ENCODE assay signal across 16 mouse cellular contexts in genomic region chr13:104635965-104636462, GRCm38 (mm10).
DNase-seq lines count a peak whose midpoint lies in the region; ATAC-seq and TF ChIP-seq lines count a peak whose summit lies in the region.
"Had no signal": no experiment of that assay in that cellular context is flagged by ENCODE, and none has a peak within 500 bp of the region (broad histone marks: within the 10 kb centered on the region; RNA-seq: fewer than 3 reads in every experiment).

No protein-coding gene starts in this region.

- H3K27me3 ChIP-seq in heart, embryonic 14.5 days (ENCODE audit: control insufficient read depth, insufficient read depth, low read length) = no peaks in the 10 kb centered on the region
- no peaks in the 10 kb centered on the region for H3K27me3 ChIP-seq in intestine, postnatal 0 days (replicated peaks; ENCODE audit: control insufficient read depth, insufficient read depth, low read length)
- H3K27me3 ChIP-seq in limb, embryonic 10.5 days (ENCODE audit: low read depth, poor library complexity, severe bottlenecking) = no peaks in the 10 kb centered on the region
- H3K27me3 ChIP-seq: embryonic facial prominence, embryonic 12.5 days; forebrain, embryonic 12.5 days; limb, embryonic 12.5 days had no signal

- no peak for TF ChIP-seq CTCF in intestine, postnatal 0 days (IDR thresholded peaks at IDR 0.05; ENCODE audit: low read depth)

- H3K27ac ChIP-seq in heart, embryonic 14.5 days (replicated peaks in 1 of 2; ENCODE audit: control insufficient read depth in 1 of 2, insufficient read depth in 1 of 2, low read depth in 2 of 2, low read length in 2 of 2) = peak overlapping the region; percentile 73 to 80
- H3K27ac ChIP-seq in intestine, postnatal 0 days (ENCODE audit: low read depth, low read length) = no peak overlapping the region
- 0 out of 2 replicates have a peak overlapping the region, but pooled peaks have one; percentile 40 for H3K27ac ChIP-seq in limb, embryonic 10.5 days
- H3K27ac ChIP-seq: embryonic facial prominence, embryonic 12.5 days; forebrain, embryonic 12.5 days; hindbrain, embryonic 14.5 days; limb, embryonic 12.5 days had no signal

- DNase-seq in heart, adult 8-10 months (ENCODE audit: low spot score) = no peak
- DNase-seq in limb, embryonic 10.5 days (ENCODE audit: low spot score) = no peak
- DNase-seq in right cerebral cortex, postnatal 14 days = no peak
- DNase-seq: cerebellum, postnatal 10 days; gastrocnemius, postnatal 25 days; layer of hippocampus, adult 9-11 months; thymus, postnatal 14 days had no signal

- peak overlapping the region; percentile 18 for H3K4me2 ChIP-seq in heart, embryonic 14.5 days (ENCODE audit: low read length)
- no peak overlapping the region for H3K4me2 ChIP-seq in intestine, postnatal 0 days (replicated peaks; ENCODE audit: low read depth)
- H3K4me2 ChIP-seq: embryonic facial prominence, embryonic 12.5 days; forebrain, embryonic 12.5 days; hindbrain, embryonic 14.5 days; limb, embryonic 12.5 days; midbrain, embryonic 11.5 days had no signal

- H3K4me3 ChIP-seq in heart, embryonic 14.5 days (ENCODE audit: control insufficient read depth in 1 of 2, insufficient read depth in 1 of 2, low read depth in 1 of 2, low read length in 2 of 2) = no peak overlapping the region
- no peak overlapping the region for H3K4me3 ChIP-seq in intestine, postnatal 0 days (ENCODE audit: low read depth, low read length)
- no peak overlapping the region for H3K4me3 ChIP-seq in limb, embryonic 10.5 days
- H3K4me3 ChIP-seq: embryonic facial prominence, embryonic 12.5 days; forebrain, embryonic 12.5 days; limb, embryonic 12.5 days had no signal

- 17% methylated on average over 6 of the region's 6 CpGs for whole genome bisulfite sequencing in heart, embryonic 14.5 days
- WGBS in intestine, postnatal 0 days = 51% methylated on average over 6 of the region's 6 CpGs
- 69% methylated on average over 6 of the region's 6 CpGs for WGBS in limb, embryonic 10.5 days

- H3K9me3 ChIP-seq in heart, embryonic 14.5 days (ENCODE audit: control insufficient read depth, low read length) = no peaks in the 10 kb centered on the region
- H3K9me3 ChIP-seq in intestine, postnatal 0 days (ENCODE audit: control insufficient read depth) = no peaks in the 10 kb centered on the region
- no peaks in the 10 kb centered on the region for H3K9me3 ChIP-seq in limb, embryonic 10.5 days (replicated peaks)
- H3K9me3 ChIP-seq: embryonic facial prominence, embryonic 12.5 days; forebrain, embryonic 12.5 days; limb, embryonic 12.5 days had no signal

- H3K4me1 ChIP-seq in heart, embryonic 14.5 days (ENCODE audit: control insufficient read depth in 2 of 2, insufficient read depth in 2 of 2, low read length in 2 of 2) = peaks cover 16 to 51% of the 10 kb centered on the region in 2 experiments
- peaks cover 5% of the 10 kb centered on the region; the same call in 1 of the 2 replicates for H3K4me1 ChIP-seq in intestine, postnatal 0 days (replicated peaks; ENCODE audit: control insufficient read depth, insufficient read depth, low read length)
- H3K4me1 ChIP-seq in limb, embryonic 10.5 days = peaks cover 63% of the 10 kb centered on the region

- 0 out of 2 replicates have a peak, but pooled peaks cover 4% of the 10 kb centered on the region for H3K36me3 ChIP-seq in heart, embryonic 14.5 days (ENCODE audit: control insufficient read depth, insufficient read depth, low read length)
- no peaks in the 10 kb centered on the region for H3K36me3 ChIP-seq in intestine, postnatal 0 days (ENCODE audit: control insufficient read depth, insufficient read depth)
- H3K36me3 ChIP-seq in limb, embryonic 10.5 days = peaks cover 2% of the 10 kb centered on the region; the same call in 1 of the 2 replicates
- H3K36me3 ChIP-seq: forebrain, embryonic 12.5 days; limb, embryonic 12.5 days had no signal

- no peak overlapping the region for H3K9ac ChIP-seq in heart, embryonic 14.5 days (ENCODE audit: low read length)
- no peak overlapping the region for H3K9ac ChIP-seq in intestine, postnatal 0 days (ENCODE audit: low read depth, low read length)
- H3K9ac ChIP-seq: embryonic facial prominence, embryonic 12.5 days; forebrain, embryonic 12.5 days; hindbrain, embryonic 14.5 days; limb, embryonic 12.5 days had no signal

- ATAC-seq in heart, embryonic 14.5 days (ENCODE audit: insufficient number of reproducible peaks, insufficient read depth, low FRiP score, low read depth) = peak; percentile 60
- peak; percentile 52 for ATAC-seq in activated CD4-positive, CD25-positive, alpha-beta regulatory T cell, adult 4 months
- peak; percentile 70 for ATAC-seq in intestine, postnatal 0 days
- ATAC-seq in megakaryocyte, adult 5-6 weeks (ENCODE audit: poor library complexity, severe bottlenecking) = no peak
